Mouse (Mus musculus) T-cell, adult 2 months (primary cell): Measurements from ENCODE around the gene Ebpl.

Experiments used
- DNase-seq: peaks from one replicate; pipeline ENCODE4 v3.0.0; 2022; ENCODE audit warnings: low spot score

Gene Ebpl

GRCm38 (mm10) chr14:61327007-61327406, 33.2 kb downstream of the Ebpl start:
- DNase-seq = peak; percentile 15

- no peak for DNase-seq
Observed at GRCm38 (mm10) chr14:61322740-61323139, 37.5 kb downstream of the Ebpl start.

GRCm38 (mm10) chr14:61321200-61321599, 39.0 kb downstream of the Ebpl start:
- no peak for DNase-seq

- no peak for DNase-seq
Observed at GRCm38 (mm10) chr14:61320765-61321164, 39.5 kb downstream of the Ebpl start.

GRCm38 (mm10) chr14:61316861-61317260, 43.4 kb downstream of the Ebpl start:
- peak; percentile 30 for DNase-seq

- no peak for DNase-seq
Observed at GRCm38 (mm10) chr14:61310963-61311362, 49.3 kb downstream of the Ebpl start.

GRCm38 (mm10) chr14:61310036-61310772, 50.0 kb downstream of the Ebpl start:
- DNase-seq = no peak

GRCm38 (mm10) chr14:61309593-61309992, 50.6 kb downstream of the Ebpl start, which contains the start of gene Arl11:
TSS of gene Arl11 (plus strand) at chr14:61309753.
- peak; percentile 34 for DNase-seq

- no peak for DNase-seq
Observed at GRCm38 (mm10) chr14:61303969-61304609, 56.1 kb downstream of the Ebpl start.

- no peak for DNase-seq
Observed at GRCm38 (mm10) chr14:61302428-61302827, 57.8 kb downstream of the Ebpl start.

GRCm38 (mm10) chr14:61301323-61301722, 58.9 kb downstream of the Ebpl start:
- DNase-seq = no peak

GRCm38 (mm10) chr14:61299810-61300209, 60.4 kb downstream of the Ebpl start:
- no peak for DNase-seq

GRCm38 (mm10) chr14:61294738-61295079, 65.5 kb downstream of the Ebpl start:
- no peak for DNase-seq

GRCm38 (mm10) chr14:61293884-61294737, 66.1 kb downstream of the Ebpl start:
- peak; percentile 63 for DNase-seq

GRCm38 (mm10) chr14:61290664-61291063, 69.6 kb downstream of the Ebpl start:
- no peak for DNase-seq

- DNase-seq = no peak
Observed at GRCm38 (mm10) chr14:61288606-61289286, 71.5 kb downstream of the Ebpl start.
